ENCODE assay signal across 8 mouse cellular contexts in the genomic region with DNA sequence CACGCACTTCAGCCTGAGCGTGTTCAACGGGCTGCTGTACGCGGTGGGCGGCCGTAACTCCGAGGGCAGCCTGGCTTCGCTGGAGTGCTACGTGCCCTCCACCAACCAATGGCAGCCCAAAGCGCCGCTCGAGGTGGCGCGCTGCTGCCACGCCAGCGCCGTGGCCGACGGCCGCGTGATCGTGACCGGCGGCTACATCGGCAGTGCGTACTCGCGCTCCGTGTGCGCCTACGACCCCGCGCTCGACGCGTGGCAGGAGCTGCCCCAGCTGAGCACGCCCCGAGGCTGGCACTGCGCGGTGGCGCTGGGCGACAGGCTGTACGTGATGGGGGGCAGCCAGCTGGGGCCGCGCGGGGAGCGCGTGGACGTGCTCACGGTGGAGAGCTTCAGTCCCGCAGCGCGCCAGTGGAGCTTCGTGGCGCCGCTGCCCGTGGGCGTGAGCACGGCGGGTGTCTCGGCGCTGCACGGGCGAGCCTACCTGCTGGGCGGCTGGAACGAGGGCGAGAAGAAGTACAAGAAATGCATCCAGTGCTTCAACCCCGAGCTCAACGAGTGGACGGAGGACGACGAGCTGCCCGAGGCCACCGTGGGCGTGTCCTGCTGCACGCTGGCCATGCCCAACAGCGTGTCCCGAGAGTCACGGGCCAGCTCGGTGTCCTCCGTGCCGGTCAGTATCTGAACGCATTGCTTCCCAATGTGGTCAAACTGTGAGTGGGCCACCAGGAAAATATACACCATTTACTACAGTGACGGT. TPM values are rescaled to one million over a fixed set of nuclear protein-coding genes. Genes with fewer than 3 reads are reported as not detected.
DNase-seq lines count a peak whose midpoint lies in the region; ATAC-seq lines count a peak whose summit lies in the region.

No protein-coding gene starts in this region.

- peak; percentile 18 for DNase-seq in T-cell, adult 2 months (ENCODE audit: low spot score)
- DNase-seq in cerebellum, adult 9-11 months = peak; percentile 16
- DNase-seq in frontal cortex, adult 2 months (ENCODE audit: extremely low spot score in 1 of 2, low spot score in 1 of 2) = peak; percentile 7 to 38
- DNase-seq in left cerebral cortex, postnatal 10 days (ENCODE audit: extremely low spot score in 1 of 2, low spot score in 2 of 2) = peak; percentile 7 to 69
- peak; percentile 51 for DNase-seq in right cerebral cortex, adult 18-20 months

- H3K9me3 ChIP-seq in intestine, embryonic 15.5 days = no peaks in the 10 kb centered on the region

- no peak overlapping the region for H3K27ac ChIP-seq in intestine, embryonic 15.5 days

- H3K27me3 ChIP-seq in intestine, embryonic 15.5 days (replicated peaks) = peaks cover 8% of the 10 kb centered on the region

- WGBS in intestine, embryonic 15.5 days = under 1% methylated on average over 85 of the region's 85 CpGs

- peak; percentile 85 for ATAC-seq in intestine, embryonic 15.5 days
- peak; percentile 71 for ATAC-seq in megakaryocyte progenitor cell, adult 5-6 weeks (replicated peaks; ENCODE audit: poor library complexity)
- no peak for ATAC-seq in erythroid progenitor cell, adult 5-6 weeks (replicated peaks; ENCODE audit: low FRiP score, poor library complexity, severe bottlenecking)

- no peaks in the 10 kb centered on the region for H3K36me3 ChIP-seq in intestine, embryonic 15.5 days

- intact Hi-C loops in left cerebral cortex, postnatal 10 days (cut with DNase I) = loop anchor here (5.0 to 10.0 kb wide), 2 partner anchors 97 to 129 kb away; partner anchors contain the start of gene Gclc

- peak overlapping the region; percentile 60 for H3K9ac ChIP-seq in intestine, embryonic 15.5 days

- H3K4me1 ChIP-seq in intestine, embryonic 15.5 days (replicated peaks) = 0 out of 2 replicates have a peak, but pooled peaks cover 7% of the 10 kb centered on the region

- peak overlapping the region; percentile 100 for H3K4me2 ChIP-seq in intestine, embryonic 15.5 days (replicated peaks)

- H3K4me3 ChIP-seq in intestine, embryonic 15.5 days (replicated peaks) = peak overlapping the region; percentile 64

RNA-seq across cellular contexts. Expression of gene Klhl31, which starts 19.1 kb away (rescaled TPM):
- 0.02 and 0.08 TPM in 2 replicates for polyA plus RNA-seq in frontal cortex, adult 2 months (2012; rRNA removed)
- 0.08 and 0.29 TPM in 2 replicates for polyA plus RNA-seq in intestine, embryonic 15.5 days (2015; fragmentation: Nextera tagmentation; extraction: Ambion mirVana)
- total RNA-seq in left cerebral cortex, postnatal 10 days (2021) = under 1 TPM; 0.06 to 0.11 TPM
- not detected in 2 replicates for total RNA-seq in megakaryocyte progenitor cell, adult 5-6 weeks (2015)
- not detected in 2 replicates for total RNA-seq in megakaryocyte progenitor cell, adult 5-6 weeks (2017)
- not detected in 2 replicates for total RNA-seq in erythroid progenitor cell, adult 5-6 weeks (2015; ENCODE audit: low replicate concordance)
- total RNA-seq in erythroid progenitor cell, adult 5-6 weeks (2017; ENCODE audit: low replicate concordance) = not detected in 2 replicates
